Mouse (Mus musculus) cerebellum, adult 9-11 months (tissue): ENCODE data around the gene Fam126a.
A peak's percentile ranks its signal among the peaks of the same experiment; 100 is the strongest.

Source experiments
- DNase-seq: peaks from one replicate; pipeline ENCODE4 v3.0.0; 2022

Fam126a gene

GRCm38 (mm10) chr5:23987792-23988191 lies 42.7 kb downstream of the Fam126a start:
- DNase-seq: no peak

GRCm38 (mm10) chr5:23982081-23982480 lies 48.4 kb downstream of the Fam126a start:
- no peak for DNase-seq

GRCm38 (mm10) chr5:23978516-23978915 lies 52.0 kb downstream of the Fam126a start:
- no peak for DNase-seq

GRCm38 (mm10) chr5:23974994-23975575 lies 55.4 kb downstream of the Fam126a start:
- DNase-seq: no peak

GRCm38 (mm10) chr5:23967705-23968104 lies 62.8 kb downstream of the Fam126a start:
- DNase-seq: no peak

- DNase-seq: no peak
These were observed 65.8 kb downstream of the Fam126a start for GRCm38 (mm10) chr5:23964599-23965165.

GRCm38 (mm10) chr5:23953047-23953446 lies 77.4 kb downstream of the Fam126a start:
- DNase-seq: no peak

GRCm38 (mm10) chr5:23948071-23948470 lies 82.4 kb downstream of the Fam126a start:
- DNase-seq: no peak

GRCm38 (mm10) chr5:23945056-23945455 lies 85.4 kb downstream of the Fam126a start:
- DNase-seq: no peak

GRCm38 (mm10) chr5:23943534-23943933 lies 87.0 kb downstream of the Fam126a start:
- no peak for DNase-seq

- no peak for DNase-seq
These were observed 106.9 kb downstream of the Fam126a start for GRCm38 (mm10) chr5:23923481-23924165.

- DNase-seq: no peak
These were observed 107.8 kb downstream of the Fam126a start for GRCm38 (mm10) chr5:23922516-23923291.

- no peak for DNase-seq
These were observed 109.2 kb downstream of the Fam126a start for GRCm38 (mm10) chr5:23921316-23921715.

- DNase-seq: no peak
These were observed 110.4 kb downstream of the Fam126a start for GRCm38 (mm10) chr5:23919892-23920731.

- DNase-seq: no peak
These were observed 113.2 kb downstream of the Fam126a start for GRCm38 (mm10) chr5:23917301-23917700.

GRCm38 (mm10) chr5:23911556-23911955 lies 118.9 kb downstream of the Fam126a start:
- DNase-seq: no peak

- DNase-seq: no peak
These were observed 121.2 kb downstream of the Fam126a start for GRCm38 (mm10) chr5:23909256-23909655.

- no peak for DNase-seq
These were observed 121.9 kb downstream of the Fam126a start for GRCm38 (mm10) chr5:23908486-23909090.

GRCm38 (mm10) chr5:23902221-23902620 lies 128.3 kb downstream of the Fam126a start:
- DNase-seq: no peak

GRCm38 (mm10) chr5:23900190-23900589 lies 130.3 kb downstream of the Fam126a start:
- DNase-seq: no peak

GRCm38 (mm10) chr5:23893864-23894771 lies 136.4 kb downstream of the Fam126a start:
- DNase-seq: peak; percentile 19
